Mouse (Mus musculus): ENCODE measurements at regions not wholly inside any gene's neighbourhood (a gene's known extent, or its start where the extent isn't known, plus 50 kb on each side); places are given as distances from the start of the nearest gene placed in this dataset.
"Not testable (repeated sequence)": the region's sequence is repeated elsewhere in the genome, so short reads cannot be mapped to it uniquely, and the experiment has no call there.

GRCm38 (mm10) chr10:20891426-20891825, 60.9 kb upstream of the Ahi1 start:
- DNase-seq (ENCODE audit: extremely low spot score, low spot score): no peak

- no peak for DNase-seq (ENCODE audit: extremely low spot score, low spot score)
These were observed 68.7 kb upstream of the Ahi1 start for GRCm38 (mm10) chr10:20883618-20884017.

GRCm38 (mm10) chr10:20882599-20882998, 69.7 kb upstream of the Ahi1 start:
- no peak for DNase-seq (ENCODE audit: extremely low spot score, low spot score)

- no peak for DNase-seq (ENCODE audit: extremely low spot score, low spot score)
These were observed 72.1 kb upstream of the Ahi1 start for GRCm38 (mm10) chr10:20880251-20880650.

- DNase-seq (ENCODE audit: extremely low spot score, low spot score): no peak
These were observed 72.9 kb upstream of the Ahi1 start for GRCm38 (mm10) chr10:20879482-20879881.

GRCm38 (mm10) chr10:20867076-20867475, 85.3 kb upstream of the Ahi1 start:
- no peak for DNase-seq (ENCODE audit: extremely low spot score, low spot score)

GRCm38 (mm10) chr10:20865031-20865430, 87.3 kb upstream of the Ahi1 start:
- DNase-seq (ENCODE audit: extremely low spot score, low spot score): no peak

- no peak for DNase-seq (ENCODE audit: extremely low spot score, low spot score)
These were observed 94.9 kb upstream of the Ahi1 start for GRCm38 (mm10) chr10:20857413-20857812.

GRCm38 (mm10) chr10:20854621-20855363, 97.6 kb upstream of the Ahi1 start:
- peak; percentile 23 for DNase-seq (ENCODE audit: extremely low spot score, low spot score)

GRCm38 (mm10) chr10:20847287-20847686, 105.1 kb upstream of the Ahi1 start:
- DNase-seq (ENCODE audit: extremely low spot score, low spot score): no peak

GRCm38 (mm10) chr10:20843277-20843676, 109.1 kb upstream of the Ahi1 start:
- no peak for DNase-seq (ENCODE audit: extremely low spot score, low spot score)

- no peak for DNase-seq (ENCODE audit: extremely low spot score, low spot score)
These were observed 110.2 kb upstream of the Ahi1 start for GRCm38 (mm10) chr10:20842131-20842530.

GRCm38 (mm10) chr10:20841430-20842040, 110.8 kb upstream of the Ahi1 start:
- no peak for DNase-seq (ENCODE audit: extremely low spot score, low spot score)

GRCm38 (mm10) chr10:20838685-20839425, 113.5 kb upstream of the Ahi1 start:
- DNase-seq (ENCODE audit: extremely low spot score, low spot score): no peak

- not testable (repeated sequence) for DNase-seq (ENCODE audit: extremely low spot score, low spot score)
These were observed 111.9 kb upstream of the Pde7b start for GRCm38 (mm10) chr10:20836816-20837215.

- no peak for DNase-seq (ENCODE audit: extremely low spot score, low spot score)
These were observed 110.1 kb upstream of the Pde7b start for GRCm38 (mm10) chr10:20834806-20835575.

- no peak for DNase-seq (ENCODE audit: extremely low spot score, low spot score)
These were observed 103.4 kb upstream of the Pde7b start for GRCm38 (mm10) chr10:20828304-20828703.

- DNase-seq (ENCODE audit: extremely low spot score, low spot score): no peak
These were observed 102.6 kb upstream of the Pde7b start for GRCm38 (mm10) chr10:20827473-20827872.

GRCm38 (mm10) chr10:20818548-20818947, 93.7 kb upstream of the Pde7b start:
- no peak for DNase-seq (ENCODE audit: extremely low spot score, low spot score)

- DNase-seq (ENCODE audit: extremely low spot score, low spot score): no peak
These were observed 74.9 kb upstream of the Pde7b start for GRCm38 (mm10) chr10:20799792-20800191.

- no peak for DNase-seq (ENCODE audit: extremely low spot score, low spot score)
These were observed 73.5 kb upstream of the Pde7b start for GRCm38 (mm10) chr10:20798400-20798799.

GRCm38 (mm10) chr10:20793956-20794355, 69.1 kb upstream of the Pde7b start:
- DNase-seq (ENCODE audit: extremely low spot score, low spot score): no peak
